Mouse (Mus musculus) monocyte, adult 2 months (primary cell): ENCODE measurements around the gene Ube2v1.

Experiments used
- DNase-seq, 2 experiments: peaks; one replicate each; pipeline ENCODE4 v3.0.0; 2022; ENCODE audit warnings: low spot score in 2 of 2, low read depth in 1 of 2

The Ube2v1 gene

DNA sequence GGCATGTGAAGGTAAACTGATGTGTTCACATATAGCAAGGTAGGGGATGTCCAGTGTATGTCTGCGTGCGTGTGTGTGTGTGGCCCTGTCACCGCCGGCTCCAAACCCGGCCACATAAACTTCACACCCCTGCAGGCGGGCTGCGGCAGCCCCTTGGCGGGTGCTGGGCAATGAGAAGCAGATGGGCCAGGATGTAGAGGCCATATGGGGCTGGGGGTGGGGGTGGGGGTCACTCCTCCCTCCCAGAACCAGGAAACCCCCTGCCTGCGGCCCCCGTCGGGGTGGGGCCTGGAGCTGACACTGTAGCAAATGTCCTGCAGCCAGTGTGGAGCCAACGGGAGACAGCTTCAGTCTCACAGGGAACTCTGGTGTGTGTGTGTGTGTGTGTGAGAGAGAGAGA lies 68.2 kb downstream of the Ube2v1 start:
- no peak for DNase-seq

DNA sequence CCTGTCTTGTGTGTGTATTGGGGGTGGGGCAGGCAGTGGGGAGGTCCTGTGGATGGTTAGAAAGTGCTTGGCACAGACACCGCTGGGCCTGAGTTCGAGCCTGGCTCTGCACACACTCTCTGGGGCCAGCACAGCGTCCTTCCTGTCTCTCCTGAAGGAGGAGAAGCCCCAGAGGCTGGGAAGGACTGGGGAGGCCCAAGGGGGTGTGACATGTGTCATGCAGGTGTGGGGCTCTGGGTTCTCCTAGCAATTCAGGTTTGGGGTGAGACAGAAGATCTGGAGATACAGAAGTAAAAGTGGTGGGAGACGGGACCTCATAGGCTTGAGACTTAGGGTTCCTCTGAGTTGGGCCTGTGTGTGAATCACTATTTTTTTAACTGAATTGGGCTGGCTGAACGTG lies 68.9 kb downstream of the Ube2v1 start:
- DNase-seq = no peak

DNA sequence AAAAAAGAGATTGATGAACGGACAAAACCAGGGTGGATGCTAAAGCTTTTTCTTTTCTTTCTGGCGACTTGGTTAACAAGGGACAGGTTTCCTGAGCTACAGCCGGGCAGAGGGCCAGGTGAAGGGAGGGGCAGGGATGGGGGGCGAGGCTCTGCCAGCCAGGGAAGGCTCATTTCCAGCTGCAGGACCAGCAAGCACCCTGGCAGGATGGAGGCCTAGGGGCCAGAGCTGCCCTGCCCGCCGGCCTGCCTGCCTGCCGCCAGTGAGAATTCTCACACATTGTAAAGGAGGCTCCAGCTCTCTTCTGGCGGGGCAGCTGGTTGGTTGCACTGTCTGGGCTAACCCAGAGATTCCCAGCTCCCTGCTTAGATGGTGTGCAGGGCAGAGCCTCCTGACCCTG lies 69.8 kb downstream of the Ube2v1 start:
- DNase-seq = no peak

DNA sequence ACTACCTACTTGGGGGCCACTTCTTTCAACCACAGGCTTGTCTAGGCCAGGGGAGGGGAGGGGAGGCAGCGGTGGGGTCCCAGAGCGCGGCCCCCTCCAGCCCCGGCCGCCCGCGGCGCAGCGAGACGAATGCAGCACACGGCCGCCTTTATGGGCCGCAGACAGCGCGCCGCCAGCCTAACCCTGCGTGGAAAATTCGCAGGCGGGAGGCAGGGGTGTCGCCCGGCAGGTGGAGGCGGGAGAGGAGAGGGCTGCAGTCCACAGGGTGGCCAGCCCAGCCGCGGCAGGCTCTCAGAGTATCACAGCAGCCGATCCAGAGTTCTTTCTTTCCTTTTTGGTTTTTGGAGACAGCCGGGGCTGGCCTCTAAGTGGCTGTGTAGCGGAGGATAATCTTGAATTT lies 72.5 kb downstream of the Ube2v1 start:
- DNase-seq = no peak
